Mouse (Mus musculus): ENCODE measurements around the gene Sass6. TPM values are rescaled to one million over a fixed set of nuclear protein-coding genes. Genes with fewer than 3 reads are reported as not detected.
"Not testable (repeated sequence)": the region's sequence is repeated elsewhere in the genome, so short reads cannot be mapped to it uniquely, and the experiment has no call there.

Gene Sass6
- 13.5 and 14.7 TPM in 2 replicates for polyA plus RNA-seq (2014; fragmentation: Nextera tagmentation; extraction: Ambion mirVana)

GRCm38 (mm10) chr3:116594728-116595602, at the start of gene Sass6:
TSS of gene Sass6 (plus strand) at chr3:116594982.
- no peaks in the 10 kb centered on the region for H3K9me3 ChIP-seq (ENCODE audit: control insufficient read depth, low read length)
- ATAC-seq (ENCODE audit: insufficient number of reproducible peaks, insufficient read depth, low FRiP score, low read depth), result peak; percentile 94
- H3K4me1 ChIP-seq (ENCODE audit: control insufficient read depth in 2 of 2, insufficient read depth in 2 of 2, low read length in 2 of 2), result peaks cover 0 to 10% of the 10 kb centered on the region in 2 experiments; a peak in 2 of 4 replicates
- under 1% methylated on average over 65 of the region's 65 CpGs for WGBS
- H3K9ac ChIP-seq (ENCODE audit: low read length), result peak within 1 kb of the TSS; percentile 88
- H3K27me3 ChIP-seq (ENCODE audit: control insufficient read depth, insufficient read depth, low read length), result no peaks in the 10 kb centered on the region
- peak within 1 kb of the TSS; percentile 75 to 83 for H3K27ac ChIP-seq (replicated peaks in 1 of 2; ENCODE audit: control insufficient read depth in 1 of 2, insufficient read depth in 1 of 2, low read depth in 2 of 2, low read length in 2 of 2)
- H3K4me2 ChIP-seq (ENCODE audit: low read length), result peak within 1 kb of the TSS; percentile 79
- H3K36me3 ChIP-seq (ENCODE audit: control insufficient read depth, insufficient read depth, low read length), result peaks cover 23% of the 10 kb centered on the region
- H3K4me3 ChIP-seq (ENCODE audit: control insufficient read depth in 1 of 2, insufficient read depth in 1 of 2, low read depth in 1 of 2, low read length in 2 of 2), result peak within 1 kb of the TSS; percentile 82 to 95

DNA sequence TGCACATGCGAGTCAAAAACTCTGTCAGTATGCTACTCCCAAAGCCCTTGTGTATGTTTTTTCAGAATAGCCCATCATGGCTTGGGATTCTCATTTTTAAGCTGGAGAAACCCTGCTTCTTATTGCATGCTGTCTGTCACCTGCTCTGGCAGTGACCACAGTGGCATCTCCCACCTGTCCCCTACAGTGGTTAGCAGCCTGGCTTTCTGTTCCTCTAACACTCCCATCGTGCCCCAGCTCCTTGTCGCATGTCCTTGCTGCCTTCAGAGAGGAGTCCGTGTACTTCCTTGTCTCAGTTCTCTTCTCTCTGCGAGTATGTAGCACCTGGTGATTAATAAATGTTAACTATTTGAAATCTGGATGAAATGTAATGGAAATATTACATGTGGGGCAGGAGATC, 47.4 kb upstream of the Sass6 start:
- Histone ChIP-seq H3K9me3 (ENCODE audit: control insufficient read depth, low read length) (no peaks in the 10 kb centered on the region), H3K27ac (replicated peaks in 1 of 2; ENCODE audit: control insufficient read depth in 1 of 2, insufficient read depth in 1 of 2, low read depth in 2 of 2, low read length in 2 of 2) (no peak overlapping the region), H3K9ac (ENCODE audit: low read length) (no peak overlapping the region), H3K27me3 (ENCODE audit: control insufficient read depth, insufficient read depth, low read length) (no peaks in the 10 kb centered on the region), H3K4me3 (ENCODE audit: control insufficient read depth in 1 of 2, insufficient read depth in 1 of 2, low read depth in 1 of 2, low read length in 2 of 2) (no peak overlapping the region), H3K36me3 (ENCODE audit: control insufficient read depth, insufficient read depth, low read length) (peaks cover 68% of the 10 kb centered on the region), H3K4me1 (ENCODE audit: control insufficient read depth in 2 of 2, insufficient read depth in 2 of 2, low read length in 2 of 2) (peaks cover 0 to 2% of the 10 kb centered on the region in 2 experiments; a peak in 1 of 4 replicates), H3K4me2 (ENCODE audit: low read length) (no peak overlapping the region)
- no peak for ATAC-seq (ENCODE audit: insufficient number of reproducible peaks, insufficient read depth, low FRiP score, low read depth)
- 92% methylated on average over 5 of the region's 5 CpGs for WGBS

- 84% methylated on average over 5 of the region's 5 CpGs for WGBS
- no peaks in the 10 kb centered on the region for H3K27me3 ChIP-seq (ENCODE audit: control insufficient read depth, insufficient read depth, low read length)
- ATAC-seq (ENCODE audit: insufficient number of reproducible peaks, insufficient read depth, low FRiP score, low read depth), result no peak
- no peak overlapping the region for H3K9ac ChIP-seq (ENCODE audit: low read length)
- no peaks in the 10 kb centered on the region for H3K9me3 ChIP-seq (ENCODE audit: control insufficient read depth, low read length)
- peaks cover 39% of the 10 kb centered on the region for H3K36me3 ChIP-seq (ENCODE audit: control insufficient read depth, insufficient read depth, low read length)
- H3K27ac ChIP-seq (replicated peaks in 1 of 2; ENCODE audit: control insufficient read depth in 1 of 2, insufficient read depth in 1 of 2, low read depth in 2 of 2, low read length in 2 of 2), result no peak overlapping the region
- no peak overlapping the region for H3K4me2 ChIP-seq (ENCODE audit: low read length)
- H3K4me3 ChIP-seq (ENCODE audit: control insufficient read depth in 1 of 2, insufficient read depth in 1 of 2, low read depth in 1 of 2, low read length in 2 of 2), result no peak overlapping the region
- no peaks in the 10 kb centered on the region for H3K4me1 ChIP-seq (ENCODE audit: control insufficient read depth in 2 of 2, insufficient read depth in 2 of 2, low read length in 2 of 2)
Measured at GRCm38 (mm10) chr3:116551362-116551761, 43.4 kb upstream of the Sass6 start.

GRCm38 (mm10) chr3:116561315-116561714, 33.5 kb upstream of the Sass6 start:
- not testable (repeated sequence) for ATAC-seq (ENCODE audit: insufficient number of reproducible peaks, insufficient read depth, low FRiP score, low read depth); H3K4me2 ChIP-seq (ENCODE audit: low read length); H3K27me3 ChIP-seq (ENCODE audit: control insufficient read depth, insufficient read depth, low read length); H3K9ac ChIP-seq (ENCODE audit: low read length); H3K4me3 ChIP-seq (ENCODE audit: control insufficient read depth in 1 of 2, insufficient read depth in 1 of 2, low read depth in 1 of 2, low read length in 2 of 2); H3K9me3 ChIP-seq (ENCODE audit: control insufficient read depth, low read length)
- peaks cover 4 to 15% of the 10 kb centered on the region in 2 experiments for H3K4me1 ChIP-seq (ENCODE audit: control insufficient read depth in 2 of 2, insufficient read depth in 2 of 2, low read length in 2 of 2)
- H3K36me3 ChIP-seq (ENCODE audit: control insufficient read depth, insufficient read depth, low read length), result peaks cover 16% of the 10 kb centered on the region
- H3K27ac ChIP-seq (replicated peaks in 1 of 2; ENCODE audit: control insufficient read depth in 1 of 2, insufficient read depth in 1 of 2, low read depth in 2 of 2, low read length in 2 of 2), result peak overlapping the region in 1 of 2 experiments; percentile 99; a peak in 1 of 4 replicates
- WGBS, result 94% methylated on average over 13 of the region's 14 CpGs

- H3K9me3 ChIP-seq (ENCODE audit: control insufficient read depth, low read length), result peaks cover 5% of the 10 kb centered on the region; the same call in 1 of the 2 replicates
- WGBS, result 6% methylated on average over 7 of the region's 7 CpGs
- peak within 1 kb of the TSS; percentile 52 to 64 for H3K4me3 ChIP-seq (ENCODE audit: control insufficient read depth in 1 of 2, insufficient read depth in 1 of 2, low read depth in 1 of 2, low read length in 2 of 2)
- peaks cover 28% of the 10 kb centered on the region for H3K36me3 ChIP-seq (ENCODE audit: control insufficient read depth, insufficient read depth, low read length)
- peaks cover 4 to 15% of the 10 kb centered on the region in 2 experiments for H3K4me1 ChIP-seq (ENCODE audit: control insufficient read depth in 2 of 2, insufficient read depth in 2 of 2, low read length in 2 of 2)
- H3K27ac ChIP-seq (replicated peaks in 1 of 2; ENCODE audit: control insufficient read depth in 1 of 2, insufficient read depth in 1 of 2, low read depth in 2 of 2, low read length in 2 of 2), result peak within 1 kb of the TSS; percentile 99
- H3K4me2 ChIP-seq (ENCODE audit: low read length), result peak within 1 kb of the TSS; percentile 54
- ATAC-seq (ENCODE audit: insufficient number of reproducible peaks, insufficient read depth, low FRiP score, low read depth), result peak; percentile 93
- H3K27me3 ChIP-seq (ENCODE audit: control insufficient read depth, insufficient read depth, low read length), result no peaks in the 10 kb centered on the region
- H3K9ac ChIP-seq (ENCODE audit: low read length), result peak within 1 kb of the TSS; percentile 92
Measured at GRCm38 (mm10) chr3:116562408-116563094, 32.2 kb upstream of the Sass6 start, which contains the start of gene Lrrc39. TSS of gene Lrrc39 (plus strand) at chr3:116562973.

DNA sequence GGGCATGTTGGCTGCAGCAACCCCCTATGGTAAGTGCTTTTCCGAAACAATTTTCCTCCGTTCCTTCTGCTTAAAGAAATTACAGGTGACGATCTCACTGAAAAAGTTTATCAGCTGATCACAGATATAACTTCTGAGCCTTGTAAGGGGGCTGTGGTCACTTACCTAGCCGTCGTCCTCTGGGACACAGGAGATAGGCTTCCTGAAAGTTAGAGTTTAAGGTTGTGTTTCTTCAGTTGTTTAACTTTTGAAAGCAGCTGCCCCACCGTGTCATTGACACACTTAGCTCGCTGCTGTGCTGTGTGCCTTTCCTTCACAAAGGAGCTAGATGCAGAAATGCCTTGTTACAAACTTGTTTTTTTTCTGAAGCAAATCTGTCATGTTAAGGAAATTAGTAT, 31.7 kb upstream of the Sass6 start:
- H3K9ac ChIP-seq (ENCODE audit: low read length), result peak overlapping the region; percentile 92

GRCm38 (mm10) chr3:116570628-116571027, 24.2 kb upstream of the Sass6 start:
- Histone ChIP-seq H3K27me3 (ENCODE audit: control insufficient read depth, insufficient read depth, low read length) (no peaks in the 10 kb centered on the region), H3K27ac (replicated peaks in 1 of 2; ENCODE audit: control insufficient read depth in 1 of 2, insufficient read depth in 1 of 2, low read depth in 2 of 2, low read length in 2 of 2) (no peak overlapping the region), H3K36me3 (ENCODE audit: control insufficient read depth, insufficient read depth, low read length) (peaks cover 77% of the 10 kb centered on the region), H3K9me3 (ENCODE audit: control insufficient read depth, low read length) (peaks cover 5% of the 10 kb centered on the region; the same call in 1 of the 2 replicates), H3K4me3 (ENCODE audit: control insufficient read depth in 1 of 2, insufficient read depth in 1 of 2, low read depth in 1 of 2, low read length in 2 of 2) (no peak overlapping the region), H3K4me1 (ENCODE audit: control insufficient read depth in 2 of 2, insufficient read depth in 2 of 2, low read length in 2 of 2) (no peaks in the 10 kb centered on the region), H3K4me2 (ENCODE audit: low read length) (no peak overlapping the region), H3K9ac (ENCODE audit: low read length) (no peak overlapping the region)
- 73% methylated on average over 2 of the region's 2 CpGs for WGBS
- ATAC-seq (ENCODE audit: insufficient number of reproducible peaks, insufficient read depth, low FRiP score, low read depth), result no peak

More for the DNA sequence above, 31.7 kb upstream of the Sass6 start:
- Histone ChIP-seq H3K36me3 (ENCODE audit: control insufficient read depth, insufficient read depth, low read length) (peaks cover 34% of the 10 kb centered on the region), H3K4me3 (ENCODE audit: control insufficient read depth in 1 of 2, insufficient read depth in 1 of 2, low read depth in 1 of 2, low read length in 2 of 2) (peak overlapping the region; percentile 52 to 64), H3K27ac (replicated peaks in 1 of 2; ENCODE audit: control insufficient read depth in 1 of 2, insufficient read depth in 1 of 2, low read depth in 2 of 2, low read length in 2 of 2) (peak overlapping the region; percentile 99), H3K27me3 (ENCODE audit: control insufficient read depth, insufficient read depth, low read length) (no peaks in the 10 kb centered on the region), H3K9me3 (ENCODE audit: control insufficient read depth, low read length) (peaks cover 5% of the 10 kb centered on the region; the same call in 1 of the 2 replicates), H3K4me1 (ENCODE audit: control insufficient read depth in 2 of 2, insufficient read depth in 2 of 2, low read length in 2 of 2) (peaks cover 4 to 15% of the 10 kb centered on the region in 2 experiments), H3K4me2 (ENCODE audit: low read length) (peak overlapping the region; percentile 54)
- WGBS, result 9% methylated on average over 7 of the region's 7 CpGs
- ATAC-seq (ENCODE audit: insufficient number of reproducible peaks, insufficient read depth, low FRiP score, low read depth), result no peak

All from heart, embryonic 14.5 days (tissue).